Mouse (Mus musculus): ENCODE measurements around the gene H2al1g.
"Not testable (repeated sequence)": the region's sequence is repeated elsewhere in the genome, so short reads cannot be mapped to it uniquely, and the experiment has no call there.

GRCm38 (mm10) chrX:11317956-11318355 is at the start of gene H2al1g:
- TF ChIP-seq TAL1, GATA1 (IDR thresholded peaks at IDR 0.05; ENCODE audit: low read length): not testable (repeated sequence)
